Mouse (Mus musculus): ENCODE data around the gene Gm10721.
"Not testable (repeated sequence)": the region's sequence is repeated elsewhere in the genome, so short reads cannot be mapped to it uniquely, and the experiment has no call there.

Gene Gm10721

DNA sequence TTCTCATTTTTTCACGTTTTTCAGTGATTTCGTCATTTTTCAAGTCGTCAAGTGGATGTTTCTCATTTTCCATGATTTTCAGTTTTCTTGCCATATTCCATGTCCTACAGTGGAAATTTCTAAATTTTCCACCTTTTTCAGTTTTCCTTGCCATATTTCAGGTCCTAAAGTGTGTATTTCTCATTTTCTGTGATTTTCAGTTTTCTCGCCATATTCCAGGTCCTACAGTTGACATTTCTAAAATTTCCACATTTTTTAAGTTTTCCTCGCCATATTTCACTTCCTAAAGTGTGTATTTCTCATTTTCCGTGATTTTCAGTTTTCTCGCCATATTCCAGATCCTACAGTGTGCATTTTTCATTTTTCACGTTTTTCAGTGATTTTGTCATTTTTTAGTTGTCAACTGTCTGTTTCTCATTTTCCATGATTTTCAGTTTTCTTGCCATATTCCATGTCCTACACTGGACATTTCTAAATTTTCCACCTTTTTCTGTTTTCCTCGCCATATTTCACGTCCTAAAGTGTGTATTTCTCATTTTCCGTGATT is at the start of gene Gm10721:
Gene Gm10721 (plus strand): TSS at position 408 of the 547 bp plus-strand sequence.
- not testable (repeated sequence) for DNase-seq (ENCODE audit: low spot score)

DNA sequence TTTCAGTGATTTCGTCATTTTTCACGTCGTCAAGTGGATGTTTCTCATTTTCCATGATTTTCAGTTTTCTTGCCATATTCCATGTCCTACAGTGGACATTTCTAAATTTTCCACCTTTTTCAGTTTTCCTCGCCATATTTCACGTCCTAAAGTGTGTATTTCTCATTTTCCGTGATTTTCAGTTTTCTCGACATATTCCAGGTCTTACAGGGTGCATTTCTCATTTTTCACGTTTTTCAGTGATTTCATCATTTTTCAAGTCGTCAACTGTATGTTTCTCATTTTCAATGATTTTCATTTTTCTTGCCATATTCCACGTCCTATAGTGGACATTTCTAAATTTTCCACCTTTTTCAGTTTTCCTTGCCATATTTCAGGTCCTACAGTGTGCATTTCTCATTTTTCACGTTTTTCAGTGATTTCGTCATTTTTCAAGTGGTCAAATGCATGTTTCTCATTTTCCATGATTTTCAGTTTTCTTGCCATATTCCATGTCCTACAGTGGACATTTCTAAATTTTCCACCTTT is 12.4 kb upstream of the Gm10721 start, which contains the start of gene Gm10722:
Gene Gm10722 (plus strand): TSS at position 478 of the 528 bp plus-strand sequence.
- peak; percentile 47 for DNase-seq (ENCODE audit: low spot score)

DNA sequence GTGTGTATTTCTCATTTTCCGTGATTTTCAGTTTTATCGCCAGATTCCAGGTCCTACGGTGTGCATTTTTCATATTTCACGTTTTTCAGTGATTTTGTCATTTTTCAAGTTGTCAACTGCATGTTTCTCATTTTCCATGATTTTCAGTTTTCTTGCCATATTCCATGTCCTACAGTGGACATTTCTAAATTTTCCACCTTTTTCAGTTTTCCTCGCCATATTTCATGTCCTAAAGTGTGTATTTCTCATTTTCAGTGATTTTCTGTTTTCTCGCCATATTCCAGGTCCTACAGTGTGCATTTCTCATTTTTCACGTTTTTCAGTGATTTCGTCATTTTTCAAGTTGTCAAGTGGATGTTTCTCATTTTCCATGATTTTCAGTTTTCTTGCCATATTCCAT is 11.9 kb upstream of the Gm10721 start:
- DNase-seq (ENCODE audit: low spot score) = not testable (repeated sequence)

DNA sequence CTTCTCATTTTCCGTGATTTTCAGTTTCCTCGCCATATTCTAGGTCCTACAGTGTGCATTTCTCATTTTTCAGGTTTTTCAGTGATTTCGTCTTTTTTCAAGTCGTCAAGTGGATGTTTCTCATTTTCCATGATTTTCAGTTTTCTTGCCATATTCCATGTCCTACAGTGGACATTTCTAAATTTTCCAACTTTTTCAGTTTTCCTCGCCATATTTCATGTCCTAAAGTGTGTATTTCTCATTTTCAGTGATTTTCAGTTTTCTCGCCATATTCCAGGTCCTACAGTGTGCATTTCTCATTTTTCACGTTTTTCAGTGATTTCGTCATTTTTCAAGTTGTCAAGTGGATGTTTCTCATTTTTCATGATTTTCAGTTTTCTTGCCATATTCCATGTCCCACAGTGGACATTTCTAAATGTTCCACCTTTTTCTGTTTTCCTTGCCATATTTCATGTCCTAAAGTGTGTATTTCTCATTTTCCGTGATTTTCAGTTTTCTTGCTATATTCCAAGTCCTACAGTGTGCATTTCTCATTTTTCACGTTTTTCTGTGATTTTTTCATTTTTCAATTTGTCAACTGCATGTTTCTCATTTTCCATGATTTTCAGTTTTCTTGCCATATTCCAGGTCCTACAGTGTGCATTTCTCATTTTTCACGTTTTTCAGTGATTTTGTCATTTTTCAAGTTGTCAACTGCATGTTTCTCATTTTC is 10.8 kb upstream of the Gm10721 start:
- peak; percentile 17 for DNase-seq (ENCODE audit: low spot score)

DNA sequence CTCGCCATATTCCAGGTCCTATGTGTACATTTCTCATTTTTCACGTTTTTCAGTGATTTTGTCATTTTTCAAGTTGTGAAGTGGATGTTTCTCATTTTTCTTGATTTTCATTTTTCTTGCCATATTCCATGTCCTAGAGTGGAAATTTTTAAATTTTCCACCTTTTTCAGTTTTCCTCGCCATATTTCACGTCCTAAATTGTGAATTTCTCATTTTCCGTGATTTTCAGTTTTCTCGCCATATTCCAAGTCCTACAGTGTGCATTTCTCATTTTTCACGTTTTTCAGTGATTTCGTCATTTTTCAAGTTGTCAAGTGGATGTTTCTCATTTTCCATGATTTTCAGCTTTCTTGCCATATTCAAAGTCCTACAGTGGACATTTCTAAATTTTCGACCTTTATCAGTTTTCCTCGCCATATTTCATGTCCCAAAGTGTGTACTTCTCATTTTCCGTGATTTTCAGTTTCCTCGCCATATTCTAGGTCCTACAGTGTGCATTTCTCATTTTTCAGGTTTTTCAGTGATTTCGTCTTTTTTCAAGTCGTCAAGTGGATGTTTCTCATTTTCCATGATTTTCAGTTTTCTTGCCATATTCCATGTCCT is 10.0 kb upstream of the Gm10721 start, which contains the start of gene Gm11168:
Gene Gm11168 (plus strand): TSS at position 553 of the 603 bp plus-strand sequence.
- not testable (repeated sequence) for DNase-seq (ENCODE audit: low spot score)

- DNase-seq (ENCODE audit: low spot score) = not testable (repeated sequence)
These were observed 6.8 kb upstream of the Gm10721 start for GRCm38 (mm10) chr9:3006179-3006578.

- DNase-seq (ENCODE audit: low spot score) = not testable (repeated sequence)
These were observed 6.3 kb upstream of the Gm10721 start for GRCm38 (mm10) chr9:3006636-3007035.

DNA sequence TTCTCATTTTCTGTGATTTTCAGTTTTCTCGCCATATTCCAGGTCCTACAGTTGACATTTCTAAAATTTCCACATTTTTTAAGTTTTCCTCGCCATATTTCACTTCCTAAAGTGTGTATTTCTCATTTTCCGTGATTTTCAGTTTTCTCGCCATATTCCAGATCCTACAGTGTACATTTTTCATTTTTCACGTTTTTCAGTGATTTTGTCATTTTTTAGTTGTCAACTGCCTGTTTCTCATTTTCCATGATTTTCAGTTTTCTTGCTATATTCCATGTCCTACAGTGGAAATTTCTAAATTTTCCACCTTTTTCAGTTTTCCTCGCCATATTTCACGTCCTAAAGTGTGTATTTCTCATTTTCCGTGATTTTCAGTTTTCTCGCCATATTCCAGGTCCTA is 5.7 kb upstream of the Gm10721 start:
- DNase-seq (ENCODE audit: low spot score) = peak; percentile 29

GRCm38 (mm10) chr9:3009331-3009730 is 3.6 kb upstream of the Gm10721 start:
- DNase-seq (ENCODE audit: low spot score) = not testable (repeated sequence)

- not testable (repeated sequence) for DNase-seq (ENCODE audit: low spot score)
These were observed 802 bp upstream of the Gm10721 start for GRCm38 (mm10) chr9:3012054-3012621.

DNA sequence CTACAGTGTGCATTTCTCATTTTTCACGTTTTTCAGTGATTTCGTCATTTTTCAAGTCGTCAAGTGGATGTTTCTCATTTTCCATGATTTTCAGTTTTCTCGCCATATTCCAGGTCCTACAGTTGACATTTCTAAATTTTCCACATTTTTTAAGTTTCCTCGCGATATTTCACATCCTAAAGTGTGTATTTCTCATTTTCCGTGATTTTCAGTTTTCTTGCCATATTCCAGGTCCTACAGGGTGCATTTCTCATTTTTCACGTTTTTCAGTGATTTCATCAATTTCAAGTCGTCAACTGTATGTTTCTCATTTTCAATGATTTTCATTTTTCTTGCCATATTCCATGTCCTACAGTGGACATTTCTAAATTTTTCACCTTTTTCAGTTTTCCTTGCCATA is 2.4 kb downstream of the Gm10721 start, which contains the start of gene Gm10720:
Gene Gm10720 (plus strand): TSS at position 301 of the 400 bp plus-strand sequence.
- not testable (repeated sequence) for DNase-seq (ENCODE audit: low spot score)

DNA sequence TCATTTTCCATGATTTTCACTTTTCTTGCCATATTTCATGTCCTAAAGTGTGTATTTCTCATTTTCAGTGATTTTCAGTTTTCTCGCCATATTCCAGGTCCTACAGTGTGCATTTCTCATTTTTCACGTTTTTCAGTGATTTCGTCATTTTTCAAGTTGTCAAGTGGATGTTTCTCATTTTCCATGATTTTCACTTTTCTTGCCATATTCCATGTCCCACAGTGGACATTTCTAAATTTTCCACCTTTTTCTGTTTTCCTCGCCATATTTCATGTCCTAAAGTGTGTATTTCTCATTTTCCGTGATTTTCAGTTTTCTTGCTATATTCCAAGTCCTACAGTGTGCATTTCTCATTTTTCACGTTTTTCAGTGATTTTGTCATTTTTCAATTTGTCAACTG is 3.0 kb downstream of the Gm10721 start:
- DNase-seq (ENCODE audit: low spot score) = not testable (repeated sequence)

DNA sequence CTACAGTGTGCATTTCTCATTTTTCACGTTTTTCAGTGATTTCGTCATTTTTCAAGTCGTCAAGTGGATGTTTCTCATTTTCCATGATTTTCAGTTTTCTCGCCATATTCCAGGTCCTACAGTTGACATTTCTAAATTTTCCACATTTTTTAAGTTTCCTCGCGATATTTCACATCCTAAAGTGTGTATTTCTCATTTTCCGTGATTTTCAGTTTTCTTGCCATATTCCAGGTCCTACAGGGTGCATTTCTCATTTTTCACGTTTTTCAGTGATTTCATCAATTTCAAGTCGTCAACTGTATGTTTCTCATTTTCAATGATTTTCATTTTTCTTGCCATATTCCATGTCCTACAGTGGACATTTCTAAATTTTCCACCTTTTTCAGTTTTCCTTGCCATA is 4.2 kb downstream of the Gm10721 start, which contains the start of gene Gm10719:
Gene Gm10719 (plus strand): TSS at position 301 of the 400 bp plus-strand sequence.
- DNase-seq (ENCODE audit: low spot score) = not testable (repeated sequence)

DNA sequence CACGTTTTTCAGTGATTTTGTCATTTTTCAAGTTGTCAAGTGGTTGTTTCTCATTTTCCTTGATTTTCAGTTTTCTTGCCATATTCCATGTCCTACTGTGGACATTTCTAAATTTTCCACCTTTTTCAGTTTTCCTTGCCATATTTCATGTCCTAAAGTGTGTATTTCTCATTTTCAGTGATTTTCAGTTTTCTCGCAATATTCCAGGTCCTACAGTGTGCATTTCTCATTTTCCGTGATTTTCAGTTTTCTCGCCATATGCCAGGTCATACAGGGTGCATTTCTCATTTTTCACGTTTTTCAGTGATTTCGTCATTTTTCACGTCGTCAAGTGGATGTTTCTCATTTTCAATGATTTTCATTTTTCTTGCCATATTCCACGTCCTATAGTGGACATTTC is 6.0 kb downstream of the Gm10721 start:
- not testable (repeated sequence) for DNase-seq (ENCODE audit: low spot score)

DNA sequence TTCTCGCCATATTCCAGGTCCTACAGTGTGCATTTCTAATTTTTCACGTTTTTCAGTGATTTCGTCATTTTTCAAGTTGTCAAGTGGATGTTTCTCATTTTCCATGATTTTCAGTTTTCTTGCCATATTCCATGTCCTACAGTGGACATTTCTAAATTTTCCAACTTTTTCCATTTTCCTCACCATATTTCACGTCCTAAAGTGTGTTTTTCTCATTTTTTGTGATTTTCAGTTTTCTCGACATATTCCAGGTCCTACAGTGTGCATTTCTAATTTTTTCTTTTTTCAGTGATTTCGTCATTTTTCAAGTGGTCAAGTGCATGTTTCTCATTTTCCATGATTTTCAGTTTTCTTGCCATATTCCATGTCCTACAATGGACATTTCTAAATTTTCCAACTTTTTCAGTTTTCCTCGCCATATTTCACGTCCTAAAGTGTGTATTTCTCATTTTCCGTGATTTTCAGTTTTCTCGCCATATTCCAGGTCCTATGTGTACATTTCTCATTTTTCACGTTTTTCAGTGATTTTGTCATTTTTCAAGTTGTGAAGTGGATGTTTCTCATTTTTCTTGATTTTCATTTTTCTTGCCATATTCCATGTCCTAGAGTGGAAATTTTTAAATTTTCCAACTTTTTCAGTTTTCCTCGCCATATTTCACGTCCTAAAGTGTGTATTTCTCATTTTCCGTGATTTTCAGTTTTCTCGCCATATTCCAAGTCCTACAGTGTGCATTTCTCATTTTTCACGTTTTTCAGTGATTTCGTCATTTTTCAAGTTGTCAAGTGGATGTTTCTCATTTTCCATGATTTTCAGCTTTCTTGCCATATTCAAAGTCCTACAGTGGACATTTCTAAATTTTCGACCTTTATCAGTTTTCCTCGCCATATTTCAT is 7.1 kb downstream of the Gm10721 start:
- not testable (repeated sequence) for DNase-seq (ENCODE audit: low spot score)

GRCm38 (mm10) chr9:3022316-3023008 is 9.5 kb downstream of the Gm10721 start:
- DNase-seq (ENCODE audit: low spot score) = peak; percentile 44

GRCm38 (mm10) chr9:3023312-3023984 is 10.5 kb downstream of the Gm10721 start, which contains the start of gene Gm10718:
Gm10718 (plus strand) TSS chr9:3023547.
- DNase-seq (ENCODE audit: low spot score) = not testable (repeated sequence)

- DNase-seq (ENCODE audit: low spot score) = not testable (repeated sequence)
These were observed 11.2 kb downstream of the Gm10721 start for GRCm38 (mm10) chr9:3023985-3024648.

- not testable (repeated sequence) for DNase-seq (ENCODE audit: low spot score)
These were observed 12.1 kb downstream of the Gm10721 start, which contains the start of gene Gm10717 for GRCm38 (mm10) chr9:3024912-3025467. Gm10717 (plus strand) TSS chr9:3025417.

Data from c-Kit-positive CD71-positive TER-119-positive erythroid progenitor cells, embryonic 14.5 days (primary cell).